In genomic region chr12:80595566-80595965, GRCm38 (mm10) we compare ENCODE assay signal across 28 mouse cellular contexts. TPM values are rescaled to one million over a fixed set of nuclear protein-coding genes. Genes with fewer than 3 reads are reported as not detected.
A peak's percentile ranks its signal among the peaks of the same experiment; 100 is the strongest.
DNase-seq lines count a peak whose midpoint lies in the region; ATAC-seq lines count a peak whose summit lies in the region.
"Had no signal": no experiment of that assay in that cellular context is flagged by ENCODE, and none has a peak within 500 bp of the region (broad histone marks: within the 10 kb centered on the region; RNA-seq: fewer than 3 reads in every experiment).

No protein-coding gene starts in this region.

- H3K9me3 ChIP-seq in liver, embryonic 15.5 days (replicated peaks) = no peaks in the 10 kb centered on the region
- no peaks in the 10 kb centered on the region for H3K9me3 ChIP-seq in midbrain, embryonic 14.5 days (ENCODE audit: control insufficient read depth, low read length)
- H3K9me3 ChIP-seq: embryonic facial prominence, embryonic 10.5 days; embryonic facial prominence, embryonic 15.5 days; forebrain, embryonic 15.5 days; hindbrain, embryonic 10.5 days; hindbrain, embryonic 15.5 days; limb, embryonic 13.5 days; neural tube, embryonic 13.5 days had no signal

- DNase-seq in c-Kit-positive CD71-positive TER-119-negative erythroid progenitor cells, embryonic 14.5 days (ENCODE audit: low read depth) = peak; percentile 19
- no peak for DNase-seq in left cerebral cortex, adult 8-10 months (ENCODE audit: low spot score in 2 of 2)
- DNase-seq in urinary bladder, postnatal 10 days (ENCODE audit: low spot score) = no peak
- DNase-seq in midbrain, embryonic 14.5 days = no peak
- DNase-seq: adrenal gland, adult 8-10 months; B cell, adult 2 months; cerebellum, adult 18-20 months; cerebellum, postnatal 10 days; gastrocnemius, postnatal 10 days; heart, postnatal 14 days; kidney, adult 18-20 months; kidney, postnatal 36 days; lung, adult 2 months; lung, postnatal 10 days; thymus, postnatal 4 days had no signal

- ATAC-seq in erythroid progenitor cell, adult 5-6 weeks (replicated peaks; ENCODE audit: low FRiP score, poor library complexity, severe bottlenecking) = peak; percentile 75
- peak; percentile 70; the same call in 1 of the 2 replicates for ATAC-seq in liver, embryonic 15.5 days (ENCODE audit: insufficient read depth)
- ATAC-seq in midbrain, embryonic 14.5 days (ENCODE audit: low FRiP score, low TSS enrichment) = no peak
- ATAC-seq: forebrain, embryonic 15.5 days; inflammation-experienced regulatory T-cells, adult 6 months had no signal

- peaks cover 37% of the 10 kb centered on the region for H3K4me1 ChIP-seq in liver, embryonic 15.5 days (replicated peaks)
- no peaks in the 10 kb centered on the region for H3K4me1 ChIP-seq in midbrain, embryonic 14.5 days (ENCODE audit: control insufficient read depth, insufficient read depth, low read length)
- H3K4me1 ChIP-seq: embryonic facial prominence, embryonic 15.5 days; limb, embryonic 13.5 days had no signal

- no peaks in the 10 kb centered on the region for H3K27me3 ChIP-seq in liver, embryonic 15.5 days
- H3K27me3 ChIP-seq in midbrain, embryonic 14.5 days (ENCODE audit: control insufficient read depth, insufficient read depth, low read length) = no peaks in the 10 kb centered on the region
- H3K27me3 ChIP-seq: embryonic facial prominence, embryonic 15.5 days; forebrain, embryonic 15.5 days; hindbrain, embryonic 15.5 days; limb, embryonic 13.5 days; neural tube, embryonic 13.5 days had no signal

- H3K9ac ChIP-seq in liver, embryonic 15.5 days = no peak overlapping the region
- H3K9ac ChIP-seq in midbrain, embryonic 14.5 days (replicated peaks; ENCODE audit: low read length) = no peak overlapping the region
- H3K9ac ChIP-seq: embryonic facial prominence, embryonic 15.5 days; forebrain, embryonic 15.5 days; hindbrain, embryonic 15.5 days; limb, embryonic 13.5 days; neural tube, embryonic 13.5 days had no signal

- H3K4me2 ChIP-seq in liver, embryonic 15.5 days = no peak overlapping the region
- H3K4me2 ChIP-seq in midbrain, embryonic 14.5 days (ENCODE audit: low read length) = no peak overlapping the region
- H3K4me2 ChIP-seq: embryonic facial prominence, embryonic 15.5 days; forebrain, embryonic 15.5 days; hindbrain, embryonic 15.5 days; limb, embryonic 13.5 days; midbrain, embryonic 11.5 days; neural tube, embryonic 13.5 days had no signal

- 48% methylated on average over 4 of the region's 4 CpGs for WGBS in liver, embryonic 15.5 days (ENCODE audit: insufficient replicate concordance)
- 96% methylated on average over 4 of the region's 4 CpGs for WGBS in midbrain, embryonic 14.5 days

- no peaks in the 10 kb centered on the region for H3K36me3 ChIP-seq in liver, embryonic 15.5 days (replicated peaks)
- H3K36me3 ChIP-seq in midbrain, embryonic 14.5 days (ENCODE audit: control insufficient read depth, insufficient read depth, low read length) = peaks cover 43% of the 10 kb centered on the region
- H3K36me3 ChIP-seq: embryonic facial prominence, embryonic 15.5 days; limb, embryonic 13.5 days had no signal

- H3K27ac ChIP-seq in liver, embryonic 15.5 days (replicated peaks) = no peak overlapping the region
- H3K27ac ChIP-seq in midbrain, embryonic 14.5 days (replicated peaks; ENCODE audit: low read depth, low read length) = no peak overlapping the region
- H3K27ac ChIP-seq: embryonic facial prominence, embryonic 10.5 days; embryonic facial prominence, embryonic 15.5 days; forebrain, embryonic 15.5 days; hindbrain, embryonic 10.5 days; hindbrain, embryonic 15.5 days; layer of hippocampus, adult 2 months; left cerebral cortex, adult 2 months; limb, embryonic 13.5 days; neural tube, embryonic 13.5 days had no signal

- no peak overlapping the region for H3K4me3 ChIP-seq in liver, embryonic 15.5 days (replicated peaks)
- H3K4me3 ChIP-seq in midbrain, embryonic 14.5 days (replicated peaks; ENCODE audit: low read depth, low read length) = no peak overlapping the region
- H3K4me3 ChIP-seq: embryonic facial prominence, embryonic 10.5 days; embryonic facial prominence, embryonic 15.5 days; forebrain, embryonic 15.5 days; hindbrain, embryonic 10.5 days; hindbrain, embryonic 15.5 days; layer of hippocampus, adult 2 months; left cerebral cortex, adult 2 months; limb, embryonic 13.5 days; neural tube, embryonic 13.5 days had no signal

RNA-seq across cellular contexts. Expression of gene Slc39a9, which starts 48.1 kb away (rescaled TPM):
- total RNA-seq in erythroid progenitor cell, adult 5-6 weeks (2015; ENCODE audit: low replicate concordance) = 20.1 and 22.0 TPM in 2 replicates
- 11.2 and 20.5 TPM in 2 replicates for total RNA-seq in erythroid progenitor cell, adult 5-6 weeks (2017; ENCODE audit: low replicate concordance)
- polyA plus RNA-seq in liver, embryonic 15.5 days (2015; fragmentation: Nextera tagmentation; extraction: Ambion mirVana) = 10.8 and 12.1 TPM in 2 replicates
- total RNA-seq in left cerebral cortex, adult 8-10 months (2022) = 10 to 100 TPM; 34.7 to 40.3 (median 37.8) TPM
- polyA plus RNA-seq in midbrain, embryonic 14.5 days (2014; fragmentation: Nextera tagmentation; extraction: Ambion mirVana) = 20.2 and 29.5 TPM in 2 replicates

RNA-seq across cellular contexts. Expression of gene Erh, which starts 48.6 kb away (rescaled TPM):
- 23.9 and 28.1 TPM in 2 replicates for total RNA-seq in erythroid progenitor cell, adult 5-6 weeks (2015; ENCODE audit: low replicate concordance)
- 4.9 and 23.4 TPM in 2 replicates for total RNA-seq in erythroid progenitor cell, adult 5-6 weeks (2017; ENCODE audit: low replicate concordance)
- polyA plus RNA-seq in liver, embryonic 15.5 days (2015; fragmentation: Nextera tagmentation; extraction: Ambion mirVana) = 103 and 115 TPM in 2 replicates
- 10 to 100 TPM; 24.8 to 52.7 (median 38.4) TPM for total RNA-seq in left cerebral cortex, adult 8-10 months (2022)
- 258 and 288 TPM in 2 replicates for polyA plus RNA-seq in midbrain, embryonic 14.5 days (2014; fragmentation: Nextera tagmentation; extraction: Ambion mirVana)
